Mouse (Mus musculus) stomach, embryonic 16.5 days (tissue): ENCODE data around the gene Tbccd1. TPM values are rescaled to one million over a fixed set of nuclear protein-coding genes. Genes with fewer than 3 reads are reported as not detected.
"Not testable (repeated sequence)": the region's sequence is repeated elsewhere in the genome, so short reads cannot be mapped to it uniquely, and the experiment has no call there.

Source experiments
- ATAC-seq: fragments of 200-750 bp; cut with Nextera tagmentation; 2 replicates; pipeline ENCODE4 v1.8.0; 2017; ENCODE audit warnings: moderate number of reproducible peaks, moderate TSS enrichment; ENCODE audit not compliant: insufficient read depth, low FRiP score
- H3K27ac ChIP-seq: fragments of 300-500 bp; sonication (generic); 2 replicates; pipeline ENCODE4 v1.5.1; 2014; ENCODE audit warnings: low read length
- H3K27me3 ChIP-seq: fragments of 300-500 bp; sonication (generic); 2 replicates; pipeline ENCODE4 v1.6.1; 2014; ENCODE audit warnings: low read length, control low read depth, mixed read lengths; ENCODE audit not compliant: control insufficient read depth, insufficient read depth
- H3K36me3 ChIP-seq: fragments of 300-500 bp; sonication (generic); 2 replicates; pipeline ENCODE4 v1.6.1; 2014; ENCODE audit warnings: low read length; ENCODE audit not compliant: control insufficient read depth, insufficient read depth
- H3K4me1 ChIP-seq: fragments of 300-500 bp; sonication (generic); 2 replicates; pipeline ENCODE4 v1.6.1; 2014; ENCODE audit warnings: low read length, control low read depth, mixed read lengths; ENCODE audit not compliant: control insufficient read depth, insufficient read depth
- H3K4me2 ChIP-seq: fragments of 300-500 bp; sonication (generic); 2 replicates; pipeline ENCODE4 v1.6.1; 2014; ENCODE audit warnings: low read depth, low read length, mixed read lengths
- H3K4me3 ChIP-seq: fragments of 300-500 bp; sonication (generic); replicated peaks from 2 replicates; pipeline ENCODE4 v1.5.1; 2014; ENCODE audit warnings: mild to moderate bottlenecking, low read length
- H3K9ac ChIP-seq: fragments of 300-500 bp; sonication (generic); 2 replicates; pipeline ENCODE4 v1.6.1; 2014; ENCODE audit warnings: low read length
- H3K9me3 ChIP-seq: fragments of 300-500 bp; sonication (generic); replicated peaks from 2 replicates; pipeline ENCODE4 v1.6.1; 2016; ENCODE audit warnings: low read length, control low read depth; ENCODE audit not compliant: control insufficient read depth
- WGBS: fragments of 180-500 bp; shearing (Covaris S2); extraction: QIAGEN DNeasy Blood & Tissue Kit; methylation state at CpG from one replicate; pipeline ENCODE4 v1.1.7; 2014; 5-methylcytosine and 5-hydroxymethylcytosine counted together
- polyA plus RNA-seq: library from polyadenylated mRNA; unstranded; fragments of >200 nt; fragmentation: Nextera tagmentation; extraction: Ambion mirVana; gene quantifications from 2 replicates; pipeline ENCODE4 v1.2.1, GENCODE M21; 2015

Tbccd1 gene
- polyA plus RNA-seq, 1 experiment from 2014 or later, result 29.8 TPM

- Histone ChIP-seq H3K4me1 (no peaks in the 10 kb centered on the region), H3K9me3 (no peaks in the 10 kb centered on the region), H3K27ac (no peak overlapping the region), H3K4me2 (no peak overlapping the region), H3K36me3 (no peaks in the 10 kb centered on the region), H3K9ac (no peak overlapping the region), H3K27me3 (no peaks in the 10 kb centered on the region), H3K4me3 (no peak overlapping the region)
- 89% methylated on average over 3 of the region's 3 CpGs for WGBS
- ATAC-seq, result no peak
Measured at GRCm38 (mm10) chr16:22779228-22779835, 78.1 kb downstream of the Tbccd1 start.

GRCm38 (mm10) chr16:22778296-22778695, 79.2 kb downstream of the Tbccd1 start:
- not testable (repeated sequence) for H3K4me2 ChIP-seq, H3K27me3 ChIP-seq, H3K9ac ChIP-seq, H3K36me3 ChIP-seq, H3K9me3 ChIP-seq, H3K4me3 ChIP-seq, ATAC-seq, H3K4me1 ChIP-seq, H3K27ac ChIP-seq
- WGBS, result 86% methylated on average over 12 of the region's 12 CpGs

GRCm38 (mm10) chr16:22775471-22775985, 81.9 kb downstream of the Tbccd1 start:
- no peaks in the 10 kb centered on the region for H3K9me3 ChIP-seq
- H3K27me3 ChIP-seq, result no peaks in the 10 kb centered on the region
- H3K36me3 ChIP-seq, result no peaks in the 10 kb centered on the region
- H3K4me2 ChIP-seq, result no peak overlapping the region
- WGBS, result 76% methylated on average over 5 of the region's 5 CpGs
- H3K9ac ChIP-seq, result no peak overlapping the region
- no peaks in the 10 kb centered on the region for H3K4me1 ChIP-seq
- H3K27ac ChIP-seq, result no peak overlapping the region
- no peak for ATAC-seq
- no peak overlapping the region for H3K4me3 ChIP-seq

- H3K36me3 ChIP-seq, result no peaks in the 10 kb centered on the region
- H3K9me3 ChIP-seq, result no peaks in the 10 kb centered on the region
- ATAC-seq, result no peak
- no peaks in the 10 kb centered on the region for H3K4me1 ChIP-seq
- WGBS, result 61% methylated on average over 8 of the region's 8 CpGs
- no peaks in the 10 kb centered on the region for H3K27me3 ChIP-seq
- no peak overlapping the region for H3K27ac ChIP-seq
- no peak overlapping the region for H3K4me2 ChIP-seq
- no peak overlapping the region for H3K4me3 ChIP-seq
- H3K9ac ChIP-seq, result no peak overlapping the region
Measured at GRCm38 (mm10) chr16:22768661-22769060, 88.8 kb downstream of the Tbccd1 start.

GRCm38 (mm10) chr16:22767405-22767804, 90.1 kb downstream of the Tbccd1 start:
- WGBS, result 89% methylated on average over 3 of the region's 3 CpGs
- ATAC-seq, result no peak

GRCm38 (mm10) chr16:22766738-22767211, 90.7 kb downstream of the Tbccd1 start:
- Histone ChIP-seq H3K4me1 (no peaks in the 10 kb centered on the region), H3K27me3 (no peaks in the 10 kb centered on the region), H3K4me2 (no peak overlapping the region), H3K36me3 (no peaks in the 10 kb centered on the region), H3K9ac (no peak overlapping the region), H3K4me3 (no peak overlapping the region), H3K9me3 (no peaks in the 10 kb centered on the region), H3K27ac (no peak overlapping the region)
- no peak for ATAC-seq
- WGBS, result 75% methylated on average over 16 of the region's 16 CpGs

More at GRCm38 (mm10) chr16:22767405-22767804, 90.1 kb downstream of the Tbccd1 start:
- H3K9ac ChIP-seq, result no peak overlapping the region
- H3K4me1 ChIP-seq, result no peaks in the 10 kb centered on the region
- H3K9me3 ChIP-seq, result no peaks in the 10 kb centered on the region
- H3K27ac ChIP-seq, result no peak overlapping the region
- H3K36me3 ChIP-seq, result no peaks in the 10 kb centered on the region
- H3K4me2 ChIP-seq, result no peak overlapping the region
- H3K27me3 ChIP-seq, result no peaks in the 10 kb centered on the region
- no peak overlapping the region for H3K4me3 ChIP-seq

GRCm38 (mm10) chr16:22765531-22765930, 91.9 kb downstream of the Tbccd1 start:
- no peak overlapping the region for H3K27ac ChIP-seq

More at GRCm38 (mm10) chr16:22765531-22765930, 91.9 kb downstream of the Tbccd1 start:
- H3K9me3 ChIP-seq, result peaks cover 2% of the 10 kb centered on the region; the same call in 1 of the 2 replicates
- 90% methylated on average over 7 of the region's 7 CpGs for WGBS
- H3K9ac ChIP-seq, result no peak overlapping the region
- H3K4me1 ChIP-seq, result no peaks in the 10 kb centered on the region
- no peak overlapping the region for H3K4me2 ChIP-seq
- no peak for ATAC-seq
- no peak overlapping the region for H3K4me3 ChIP-seq
- H3K36me3 ChIP-seq, result no peaks in the 10 kb centered on the region
- no peaks in the 10 kb centered on the region for H3K27me3 ChIP-seq

Other genes with a start within 250 kb of the Tbccd1 start
- 1.3 and 2.1 TPM in 2 replicates for gene Dgkg, start 200.4 kb downstream of the Tbccd1 start, polyA plus RNA-seq
- gene Crygs, start 46.1 kb downstream of the Tbccd1 start, polyA plus RNA-seq, result not detected in 2 replicates
- gene Dnajb11, start 176 bp upstream of the Tbccd1 start, polyA plus RNA-seq, result 99.9 and 109 TPM in 2 replicates
- 82.1 and 111 TPM in 2 replicates for gene Ahsg, start 33.6 kb upstream of the Tbccd1 start, polyA plus RNA-seq
- 0.83 and 1.0 TPM in 2 replicates for gene Fetub, start 60.7 kb upstream of the Tbccd1 start, polyA plus RNA-seq
- not detected in 2 replicates for gene Hrg, start 93.4 kb upstream of the Tbccd1 start, polyA plus RNA-seq
- 1.8 and 2.4 TPM in 2 replicates for gene Kng2, start 171.8 kb upstream of the Tbccd1 start, polyA plus RNA-seq
- gene Kng1, start 200.2 kb upstream of the Tbccd1 start, polyA plus RNA-seq, result 23.8 and 31.9 TPM in 2 replicates
- 244 and 257 TPM in 2 replicates for gene Eif4a2, start 249.8 kb upstream of the Tbccd1 start, polyA plus RNA-seq